Mouse (Mus musculus): ENCODE measurements around the gene Sapcd2. TPM values are rescaled to one million over a fixed set of nuclear protein-coding genes. Genes with fewer than 3 reads are reported as not detected.

Gene Sapcd2
- 25.8 TPM for polyA plus RNA-seq (2012; fragmentation: generic; extraction: Trizol)
- long read RNA-seq, experiment 1, transcript Sapcd2-201 (7 exons, 3,121 nt) = minor isoform, 8 of 30 reads
- long read RNA-seq, experiment 1, transcript Sapcd2-203 (6 exons, 1,600 nt) = major isoform, 15 of 30 reads
- long read RNA-seq, experiment 1, partial matches to known transcripts = 2 of 30 reads
- long read RNA-seq, experiment 1, other reads (novel, unspliced or antisense) = 5 of 30 reads
- long read RNA-seq, experiment 2, transcript Sapcd2-201 (7 exons, 3,121 nt) = minor isoform, 47 of 185 reads
- long read RNA-seq, experiment 2, transcript Sapcd2-202 (4 exons, 1,761 nt) = minor isoform, 10 of 185 reads
- long read RNA-seq, experiment 2, transcript Sapcd2-203 (6 exons, 1,600 nt) = major isoform, 96 of 185 reads
- long read RNA-seq, experiment 2, partial matches to known transcripts = 12 of 185 reads
- long read RNA-seq, experiment 2, other reads (novel, unspliced or antisense) = 20 of 185 reads

GRCm38 (mm10) chr2:25371764-25372643, at the start of gene Sapcd2:
TSS of gene Sapcd2 (plus strand) at chr2:25372321.
- no peaks in the 10 kb centered on the region for H3K27me3 ChIP-seq (ENCODE audit: control insufficient read depth, insufficient read depth, insufficient read length)
- peaks cover 15% of the 10 kb centered on the region for H3K36me3 ChIP-seq (ENCODE audit: control insufficient read depth, insufficient read depth)

GRCm38 (mm10) chr2:25326036-25326435, 46.1 kb upstream of the Sapcd2 start:
- H3K79me3 ChIP-seq (ENCODE audit: low read depth) = no peaks in the 10 kb centered on the region
- no peak overlapping the region for H3ac ChIP-seq (ENCODE audit: control insufficient read depth, insufficient read length, low read depth)
- TF ChIP-seq MAX (IDR thresholded peaks at IDR 0.05) (no peak), MYOG (IDR thresholded peaks at IDR 0.05; ENCODE audit: control insufficient read depth, extremely low read depth, insufficient read length) (no peak), CEBPB (IDR thresholded peaks at IDR 0.05; ENCODE audit: low read depth) (no peak), CTCF (IDR thresholded peaks at IDR 0.05; ENCODE audit: control insufficient read depth, insufficient read depth, insufficient read length) (no peak), USF1 (IDR thresholded peaks at IDR 0.05; ENCODE audit: low read depth) (no peak), FOSL1 (IDR thresholded peaks at IDR 0.05; ENCODE audit: insufficient read depth, low read length, poor library complexity, severe bottlenecking) (no peak), MYOD1 (IDR thresholded peaks at IDR 0.05; ENCODE audit: control insufficient read depth, insufficient read length, low read depth) (no peak)
- H3K36me3 ChIP-seq (ENCODE audit: control insufficient read depth, insufficient read depth) = no peaks in the 10 kb centered on the region
- H3K4me3 ChIP-seq (ENCODE audit: insufficient read depth, poor library complexity, severe bottlenecking) = no peak overlapping the region
- peaks cover 19% of the 10 kb centered on the region for H3K27me3 ChIP-seq (ENCODE audit: control insufficient read depth, insufficient read depth, insufficient read length)
- H3K79me2 ChIP-seq (ENCODE audit: control insufficient read depth, insufficient read depth) = no peaks in the 10 kb centered on the region

More at GRCm38 (mm10) chr2:25371764-25372643, at the start of gene Sapcd2:
- Histone ChIP-seq H3K4me3 (ENCODE audit: insufficient read depth, poor library complexity, severe bottlenecking) (peak within 1 kb of the TSS; percentile 79), H3K79me3 (ENCODE audit: low read depth) (peaks cover 3% of the 10 kb centered on the region), H3K79me2 (ENCODE audit: control insufficient read depth, insufficient read depth) (peaks cover 22% of the 10 kb centered on the region), H3ac (ENCODE audit: control insufficient read depth, insufficient read length, low read depth) (peak within 1 kb of the TSS; percentile 75)
- TF ChIP-seq USF1 (IDR thresholded peaks at IDR 0.05; ENCODE audit: low read depth) = no peak
- no peak for TF ChIP-seq CEBPB (IDR thresholded peaks at IDR 0.05; ENCODE audit: low read depth)
- no peak for TF ChIP-seq MAX (IDR thresholded peaks at IDR 0.05)
- TF ChIP-seq FOSL1 (IDR thresholded peaks at IDR 0.05; ENCODE audit: insufficient read depth, low read length, poor library complexity, severe bottlenecking) = no peak
- TF ChIP-seq MYOD1 (IDR thresholded peaks at IDR 0.05; ENCODE audit: control insufficient read depth, insufficient read length, low read depth) = no peak
- no peak for TF ChIP-seq CTCF (IDR thresholded peaks at IDR 0.05; ENCODE audit: control insufficient read depth, insufficient read depth, insufficient read length)
- no peak for TF ChIP-seq MYOG (IDR thresholded peaks at IDR 0.05; ENCODE audit: control insufficient read depth, extremely low read depth, insufficient read length)

DNA sequence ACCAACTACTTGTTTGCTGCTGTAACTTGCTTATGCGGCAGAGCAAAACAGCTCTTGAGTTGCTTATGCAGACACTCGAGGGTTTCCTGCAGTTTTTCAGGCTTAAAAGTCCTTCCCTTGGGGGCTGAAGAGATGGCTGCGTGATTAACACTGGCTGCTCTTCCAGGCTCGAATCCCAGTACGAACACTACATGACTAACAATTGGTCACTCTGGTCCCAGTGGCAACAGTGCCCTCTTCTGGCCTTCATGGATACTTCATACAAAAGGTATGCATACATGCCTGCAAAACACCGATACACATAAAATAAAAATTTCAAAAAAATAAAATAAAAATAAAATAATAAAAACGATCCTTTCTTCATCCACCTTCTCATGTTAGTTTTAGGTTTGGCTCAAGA, 43.7 kb upstream of the Sapcd2 start:
- H3ac ChIP-seq (ENCODE audit: control insufficient read depth, insufficient read length, low read depth) = no peak overlapping the region
- H3K79me2 ChIP-seq (ENCODE audit: control insufficient read depth, insufficient read depth) = peaks cover 22% of the 10 kb centered on the region
- no peak overlapping the region for H3K4me3 ChIP-seq (ENCODE audit: insufficient read depth, poor library complexity, severe bottlenecking)
- H3K36me3 ChIP-seq (ENCODE audit: control insufficient read depth, insufficient read depth) = no peaks in the 10 kb centered on the region
- H3K79me3 ChIP-seq (ENCODE audit: low read depth) = peaks cover 17% of the 10 kb centered on the region
- TF ChIP-seq FOSL1 (IDR thresholded peaks at IDR 0.05; ENCODE audit: insufficient read depth, low read length, poor library complexity, severe bottlenecking) (no peak), USF1 (IDR thresholded peaks at IDR 0.05; ENCODE audit: low read depth) (no peak), MYOG (IDR thresholded peaks at IDR 0.05; ENCODE audit: control insufficient read depth, extremely low read depth, insufficient read length) (no peak), CTCF (IDR thresholded peaks at IDR 0.05; ENCODE audit: control insufficient read depth, insufficient read depth, insufficient read length) (no peak), MYOD1 (IDR thresholded peaks at IDR 0.05; ENCODE audit: control insufficient read depth, insufficient read length, low read depth) (no peak), MAX (IDR thresholded peaks at IDR 0.05) (no peak), CEBPB (IDR thresholded peaks at IDR 0.05; ENCODE audit: low read depth) (no peak)
- H3K27me3 ChIP-seq (ENCODE audit: control insufficient read depth, insufficient read depth, insufficient read length) = peaks cover 7% of the 10 kb centered on the region

DNA sequence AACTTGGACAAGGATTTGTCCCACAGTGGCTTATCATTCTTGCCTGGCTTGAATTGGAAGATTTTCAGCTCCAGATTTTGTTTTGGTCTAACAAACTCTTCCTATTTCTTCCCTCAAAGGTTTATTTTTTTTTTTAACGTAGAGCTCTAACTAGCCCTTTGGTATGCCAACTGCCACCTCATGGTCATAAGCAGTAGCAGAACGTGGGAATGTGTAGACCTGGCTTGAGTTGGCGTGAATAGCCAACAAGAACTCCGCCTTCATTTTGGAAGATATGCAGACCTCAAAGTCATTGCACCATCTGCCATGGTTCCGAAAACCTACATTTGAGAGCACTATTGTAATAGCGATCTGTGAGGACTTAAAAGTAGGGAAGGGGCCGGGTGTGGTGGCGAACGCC, 40.7 kb upstream of the Sapcd2 start:
- Histone ChIP-seq H3ac (ENCODE audit: control insufficient read depth, insufficient read length, low read depth) (no peak overlapping the region), H3K36me3 (ENCODE audit: control insufficient read depth, insufficient read depth) (peaks cover 28% of the 10 kb centered on the region), H3K4me3 (ENCODE audit: insufficient read depth, poor library complexity, severe bottlenecking) (peak overlapping the region; percentile 99), H3K79me2 (ENCODE audit: control insufficient read depth, insufficient read depth) (peaks cover 44% of the 10 kb centered on the region), H3K79me3 (ENCODE audit: low read depth) (peaks cover 27% of the 10 kb centered on the region), H3K27me3 (ENCODE audit: control insufficient read depth, insufficient read depth, insufficient read length) (peaks cover 3% of the 10 kb centered on the region)
- TF ChIP-seq MAX (IDR thresholded peaks at IDR 0.05) = no peak
- no peak for TF ChIP-seq MYOD1 (IDR thresholded peaks at IDR 0.05; ENCODE audit: control insufficient read depth, insufficient read length, low read depth)
- no peak for TF ChIP-seq USF1 (IDR thresholded peaks at IDR 0.05; ENCODE audit: low read depth)
- TF ChIP-seq FOSL1 (IDR thresholded peaks at IDR 0.05; ENCODE audit: insufficient read depth, low read length, poor library complexity, severe bottlenecking) = no peak
- TF ChIP-seq CTCF (IDR thresholded peaks at IDR 0.05; ENCODE audit: control insufficient read depth, insufficient read depth, insufficient read length) = no peak
- no peak for TF ChIP-seq MYOG (IDR thresholded peaks at IDR 0.05; ENCODE audit: control insufficient read depth, extremely low read depth, insufficient read length)
- no peak for TF ChIP-seq CEBPB (IDR thresholded peaks at IDR 0.05; ENCODE audit: low read depth)

Data from C2C12 (cell line).